Mouse (Mus musculus): ENCODE measurements around the gene Dync1h1. TPM values are rescaled to one million over a fixed set of nuclear protein-coding genes. Genes with fewer than 3 reads are reported as not detected.
A peak's percentile ranks its signal among the peaks of the same experiment; 100 is the strongest.

Gene Dync1h1
- total RNA-seq, 1 experiment, result 405 TPM

- H3K27ac ChIP-seq (ENCODE audit: insufficient read depth, low read depth, low read length, poor library complexity, severe bottlenecking), result peak overlapping the region; percentile 41; the same call in 1 of the 2 replicates
- no peaks in the 10 kb centered on the region for H3K9me3 ChIP-seq (ENCODE audit: control insufficient read depth, insufficient read depth, low read depth, low read length)
- no peaks in the 10 kb centered on the region for H3K36me3 ChIP-seq (ENCODE audit: control insufficient read depth, insufficient read depth, low read length, poor library complexity, severe bottlenecking)
- TF ChIP-seq CHD2 (IDR thresholded peaks at IDR 0.05; ENCODE audit: low read depth, low read length) (no peak), MAFK (IDR thresholded peaks at IDR 0.05; ENCODE audit: insufficient read depth, low read depth, low read length) (no peak), ZNF384 (IDR thresholded peaks at IDR 0.05; ENCODE audit: low read depth, low read length) (no peak), ZC3H11A (IDR thresholded peaks at IDR 0.05; ENCODE audit: borderline replicate concordance, low read depth, low read length) (no peak), HCFC1 (IDR thresholded peaks at IDR 0.05; ENCODE audit: borderline replicate concordance, insufficient read depth, low read length) (no peak)
- DNase-seq (ENCODE audit: low read depth, low spot score), result no peak
- H3K4me3 ChIP-seq (ENCODE audit: insufficient read depth in 1 of 2, low read depth in 1 of 2, low read length in 2 of 2, poor library complexity in 1 of 2, severe bottlenecking in 1 of 2), result no peak overlapping the region
- H3K9ac ChIP-seq (ENCODE audit: insufficient read depth, low read depth, low read length, poor library complexity, severe bottlenecking), result 0 out of 2 replicates have a peak overlapping the region, but pooled peaks have one; percentile 25
- in situ Hi-C loops (cut with MboI; ENCODE audit: low sequenced_read_pairs in 2 of 2, unreplicated experiment in 2 of 2), result no loop called here
- peaks cover 7 to 14% of the 10 kb centered on the region in 2 experiments for H3K4me1 ChIP-seq (ENCODE audit: control insufficient read depth in 2 of 2, insufficient read depth in 2 of 2, low read length in 2 of 2, poor library complexity in 1 of 2)
These were observed 110.0 kb downstream of the Dync1h1 start for GRCm38 (mm10) chr12:110711270-110711669.

- no peak overlapping the region for H3K4me3 ChIP-seq (ENCODE audit: insufficient read depth in 1 of 2, low read depth in 1 of 2, low read length in 2 of 2, poor library complexity in 1 of 2, severe bottlenecking in 1 of 2)
- DNase-seq (ENCODE audit: low read depth, low spot score), result no peak
- TF ChIP-seq HCFC1 (IDR thresholded peaks at IDR 0.05; ENCODE audit: borderline replicate concordance, insufficient read depth, low read length) (no peak), CHD2 (IDR thresholded peaks at IDR 0.05; ENCODE audit: low read depth, low read length) (no peak), MAFK (IDR thresholded peaks at IDR 0.05; ENCODE audit: insufficient read depth, low read depth, low read length) (peak; percentile 99)
- H3K36me3 ChIP-seq (ENCODE audit: control insufficient read depth, insufficient read depth, low read length, poor library complexity, severe bottlenecking), result no peaks in the 10 kb centered on the region
- no peaks in the 10 kb centered on the region for H3K9me3 ChIP-seq (ENCODE audit: control insufficient read depth, insufficient read depth, low read depth, low read length)
- in situ Hi-C loops (cut with MboI; ENCODE audit: low sequenced_read_pairs in 2 of 2, unreplicated experiment in 2 of 2), result no loop called here
- H3K4me1 ChIP-seq (ENCODE audit: control insufficient read depth in 2 of 2, insufficient read depth in 2 of 2, low read length in 2 of 2, poor library complexity in 1 of 2), result peaks cover 4 to 5% of the 10 kb centered on the region in 2 experiments; a peak in 3 of 4 replicates
- no peak overlapping the region for H3K9ac ChIP-seq (ENCODE audit: insufficient read depth, low read depth, low read length, poor library complexity, severe bottlenecking)
- H3K27ac ChIP-seq (ENCODE audit: insufficient read depth, low read depth, low read length, poor library complexity, severe bottlenecking), result peak overlapping the region; percentile 51
These were observed 112.5 kb downstream of the Dync1h1 start for GRCm38 (mm10) chr12:110713784-110714183.

DNA sequence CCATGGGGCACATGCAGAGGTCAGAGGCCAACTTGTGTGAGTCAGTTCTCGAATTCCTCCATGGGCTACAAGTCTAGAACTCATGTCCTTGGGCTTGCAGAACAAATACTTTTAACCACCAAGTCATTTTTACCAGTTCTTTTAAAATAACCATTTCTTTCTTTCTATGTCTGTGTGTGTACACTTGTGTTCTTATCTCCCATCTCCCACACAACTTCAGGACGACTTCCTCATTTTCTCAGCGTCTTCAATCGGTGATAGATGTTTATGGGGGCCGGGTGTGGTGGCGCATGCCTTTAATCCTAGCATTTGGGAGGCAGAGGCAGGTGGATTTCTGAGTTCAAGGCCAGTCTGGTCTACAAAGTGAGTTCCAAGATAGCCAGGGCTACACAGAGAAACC lies 113.0 kb downstream of the Dync1h1 start:
- Histone ChIP-seq H3K9me3 (ENCODE audit: control insufficient read depth, insufficient read depth, low read depth, low read length) (no peaks in the 10 kb centered on the region), H3K9ac (ENCODE audit: insufficient read depth, low read depth, low read length, poor library complexity, severe bottlenecking) (no peak overlapping the region), H3K36me3 (ENCODE audit: control insufficient read depth, insufficient read depth, low read length, poor library complexity, severe bottlenecking) (no peaks in the 10 kb centered on the region), H3K4me1 (ENCODE audit: control insufficient read depth in 2 of 2, insufficient read depth in 2 of 2, low read length in 2 of 2, poor library complexity in 1 of 2) (peaks cover 4 to 5% of the 10 kb centered on the region in 2 experiments; a peak in 3 of 4 replicates), H3K27ac (ENCODE audit: insufficient read depth, low read depth, low read length, poor library complexity, severe bottlenecking) (no peak overlapping the region), H3K4me3 (ENCODE audit: insufficient read depth in 1 of 2, low read depth in 1 of 2, low read length in 2 of 2, poor library complexity in 1 of 2, severe bottlenecking in 1 of 2) (no peak overlapping the region)
- no peak for DNase-seq (ENCODE audit: low read depth, low spot score)
- in situ Hi-C loops (cut with MboI; ENCODE audit: low sequenced_read_pairs in 2 of 2, unreplicated experiment in 2 of 2), result no loop called here
- TF ChIP-seq CHD2 (IDR thresholded peaks at IDR 0.05; ENCODE audit: low read depth, low read length), result no peak
- TF ChIP-seq ZC3H11A (IDR thresholded peaks at IDR 0.05; ENCODE audit: borderline replicate concordance, low read depth, low read length), result no peak

DNA sequence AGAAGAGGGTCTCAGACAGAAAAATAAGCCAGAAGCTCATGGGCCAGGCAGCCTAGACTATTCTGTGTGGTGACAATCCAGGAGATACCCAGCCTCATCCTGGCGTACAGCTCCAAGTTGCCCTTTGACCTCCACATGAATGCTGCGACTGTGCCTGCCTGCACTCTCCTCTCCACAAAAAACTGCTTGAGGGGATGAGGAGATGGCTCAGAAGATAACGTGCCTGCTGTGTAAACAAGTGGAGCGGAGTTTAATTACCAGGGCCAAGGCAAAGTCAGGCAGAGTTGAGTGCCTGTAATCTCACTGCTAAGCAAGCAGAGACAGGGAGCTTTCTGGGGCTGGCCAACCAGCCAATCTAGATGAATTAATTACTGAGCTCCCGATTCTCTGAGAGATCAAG lies 114.8 kb downstream of the Dync1h1 start:
- in situ Hi-C loops (cut with MboI; ENCODE audit: low sequenced_read_pairs in 2 of 2, unreplicated experiment in 2 of 2), result no loop called here
- Histone ChIP-seq H3K36me3 (ENCODE audit: control insufficient read depth, insufficient read depth, low read length, poor library complexity, severe bottlenecking) (no peaks in the 10 kb centered on the region), H3K4me1 (ENCODE audit: control insufficient read depth in 2 of 2, insufficient read depth in 2 of 2, low read length in 2 of 2, poor library complexity in 1 of 2) (peaks cover 3 to 4% of the 10 kb centered on the region in 2 experiments; a peak in 2 of 4 replicates), H3K9ac (ENCODE audit: insufficient read depth, low read depth, low read length, poor library complexity, severe bottlenecking) (no peak overlapping the region), H3K4me3 (ENCODE audit: insufficient read depth in 1 of 2, low read depth in 1 of 2, low read length in 2 of 2, poor library complexity in 1 of 2, severe bottlenecking in 1 of 2) (no peak overlapping the region), H3K27ac (ENCODE audit: insufficient read depth, low read depth, low read length, poor library complexity, severe bottlenecking) (no peak overlapping the region), H3K9me3 (ENCODE audit: control insufficient read depth, insufficient read depth, low read depth, low read length) (no peaks in the 10 kb centered on the region)
- no peak for DNase-seq (ENCODE audit: low read depth, low spot score)
- TF ChIP-seq MAFK (IDR thresholded peaks at IDR 0.05; ENCODE audit: insufficient read depth, low read depth, low read length) (no peak), ZNF384 (IDR thresholded peaks at IDR 0.05; ENCODE audit: low read depth, low read length) (no peak), ZC3H11A (IDR thresholded peaks at IDR 0.05; ENCODE audit: borderline replicate concordance, low read depth, low read length) (no peak)

Other genes starting within 250 kb of the Dync1h1 start
- gene Ppp2r5c, start 154.3 kb upstream of the Dync1h1 start, total RNA-seq (2012; rRNA removed), result 62.1 and 83.4 TPM in 2 replicates
- gene 1700001K19Rik, start 81.2 kb downstream of the Dync1h1 start, total RNA-seq (2012; rRNA removed), result not detected in 2 replicates
- gene Hsp90aa1, start 101.3 kb downstream of the Dync1h1 start, total RNA-seq (2012; rRNA removed), result 1,672 and 2,383 TPM in 2 replicates
- gene Wdr20, start 136.5 kb downstream of the Dync1h1 start, total RNA-seq (2012; rRNA removed), result 27.4 and 30.3 TPM in 2 replicates
- gene Mok, start 239.5 kb downstream of the Dync1h1 start, total RNA-seq (2012; rRNA removed), result 14.9 and 23.5 TPM in 2 replicates
- gene Zfp839, start 248.8 kb downstream of the Dync1h1 start, total RNA-seq (2012; rRNA removed), result 5.4 and 8.0 TPM in 2 replicates